Mouse (Mus musculus) stomach, embryonic 14.5 days (tissue): ENCODE measurements around the gene Ppp5c. TPM values are rescaled to one million over a fixed set of nuclear protein-coding genes. Genes with fewer than 3 reads are reported as not detected.
A peak's percentile ranks its signal among the peaks of the same experiment; 100 is the strongest.

Experiments used
- ATAC-seq: fragments of 200-750 bp; cut with Nextera tagmentation; 2 replicates; pipeline ENCODE4 v1.8.0; 2017; ENCODE audit warnings: low read depth, moderate TSS enrichment; ENCODE audit not compliant: insufficient number of reproducible peaks, insufficient read depth, low FRiP score
- H3K27ac ChIP-seq: fragments of 300-500 bp; sonication (generic); 2 replicates; pipeline ENCODE4 v1.5.1; 2014; ENCODE audit warnings: mild to moderate bottlenecking, low read length, moderate library complexity, mixed read lengths
- H3K27me3 ChIP-seq: fragments of 300-500 bp; sonication (generic); 2 replicates; pipeline ENCODE4 v1.6.1; 2014; ENCODE audit warnings: low read length, control low read depth, mixed read lengths; ENCODE audit not compliant: control insufficient read depth, insufficient read depth
- H3K36me3 ChIP-seq: fragments of 300-500 bp; sonication (generic); 2 replicates; pipeline ENCODE4 v1.6.1; 2014; ENCODE audit warnings: mild to moderate bottlenecking, control low read depth, low read length, moderate library complexity, mixed read lengths; ENCODE audit not compliant: control insufficient read depth, insufficient read depth
- H3K4me1 ChIP-seq: fragments of 300-500 bp; sonication (generic); 2 replicates; pipeline ENCODE4 v1.6.1; 2014; ENCODE audit warnings: low read length, control low read depth, mixed read lengths; ENCODE audit not compliant: control insufficient read depth, insufficient read depth
- H3K4me2 ChIP-seq: fragments of 300-500 bp; sonication (generic); replicated peaks from 2 replicates; pipeline ENCODE4 v1.6.1; 2014; ENCODE audit warnings: low read depth, low read length, control low read depth
- H3K4me3 ChIP-seq: fragments of 300-500 bp; sonication (generic); 2 replicates; pipeline ENCODE4 v1.5.1; 2014; ENCODE audit warnings: low read depth, low read length, control low read depth
- H3K9ac ChIP-seq: fragments of 300-500 bp; sonication (generic); replicated peaks from 2 replicates; pipeline ENCODE4 v1.6.1; 2014; ENCODE audit warnings: low read depth, mild to moderate bottlenecking, control low read depth, low read length, moderate library complexity, mixed read lengths
- H3K9me3 ChIP-seq: fragments of 300-500 bp; sonication (generic); 2 replicates; pipeline ENCODE4 v1.6.1; 2016; ENCODE audit warnings: low read depth, low read length, control low read depth; ENCODE audit not compliant: control insufficient read depth
- WGBS: fragments of 180-500 bp; shearing (Covaris S2); extraction: QIAGEN DNeasy Blood & Tissue Kit; methylation state at CpG from one replicate; pipeline ENCODE4 v1.1.7; 2014; 5-methylcytosine and 5-hydroxymethylcytosine counted together
- polyA plus RNA-seq: library from polyadenylated mRNA; unstranded; fragments of >200 nt; fragmentation: Nextera tagmentation; extraction: Ambion mirVana; gene quantifications from 2 replicates; pipeline ENCODE4 v1.2.1, GENCODE M21; 2014

Gene Ppp5c
- polyA plus RNA-seq, 1 experiment from 2014 or later, result 93.6 TPM

DNA sequence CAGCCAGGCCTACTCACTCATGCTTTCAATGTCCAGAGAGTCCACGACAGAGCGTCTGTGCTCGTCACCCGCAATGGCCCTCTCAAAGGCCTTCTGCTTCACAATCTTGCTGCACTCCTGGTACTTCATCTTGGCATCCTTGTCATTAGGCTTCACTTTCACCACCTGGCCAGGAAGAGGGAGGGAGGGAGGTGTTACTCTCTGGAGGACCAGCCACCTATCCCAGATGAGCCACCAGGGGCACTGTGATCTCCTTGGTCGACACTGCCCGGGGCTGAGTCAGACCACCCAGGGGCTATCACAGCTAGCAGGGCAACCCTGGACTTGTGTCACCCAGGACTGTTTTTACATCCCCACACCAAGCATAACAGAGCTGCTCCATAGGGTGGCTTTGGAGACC is 12.3 kb downstream of the Ppp5c start:
- no peak overlapping the region for H3K9ac ChIP-seq

DNA sequence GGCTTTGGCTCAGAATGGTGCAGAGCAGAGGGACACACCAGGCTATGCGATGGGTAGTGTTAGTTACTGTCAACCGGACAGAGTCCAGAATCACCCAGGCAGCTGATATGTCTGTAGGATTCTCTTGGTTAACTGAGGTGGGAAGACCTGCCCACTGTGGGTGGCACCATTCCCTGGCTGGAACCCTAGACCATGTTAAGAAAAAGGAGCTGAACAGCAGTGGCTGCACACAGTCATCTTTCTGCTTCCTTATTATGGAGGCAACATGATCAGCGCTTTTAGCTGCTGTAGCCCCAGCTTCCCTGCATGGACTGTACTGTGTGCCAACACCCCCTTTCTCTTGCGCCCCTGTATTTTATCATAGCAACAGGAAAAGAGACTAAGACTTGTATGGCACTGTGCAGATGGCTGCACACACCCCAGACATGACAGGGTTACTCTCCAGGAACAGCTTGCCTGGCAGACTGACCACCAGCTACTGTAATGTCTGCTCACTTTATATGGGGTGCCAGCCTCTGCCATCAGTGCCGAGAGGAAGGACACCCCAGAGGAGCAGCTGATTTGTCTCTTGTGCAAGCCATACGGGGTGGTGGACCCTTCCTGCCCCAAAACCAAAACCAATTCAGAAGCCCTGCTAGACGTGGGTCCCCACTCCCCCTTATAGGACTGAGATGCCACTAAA is 15.7 kb downstream of the Ppp5c start:
- Histone ChIP-seq H3K4me2 (no peak overlapping the region), H3K4me3 (no peak overlapping the region), H3K9ac (no peak overlapping the region), H3K9me3 (no peaks in the 10 kb centered on the region), H3K27ac (no peak overlapping the region), H3K4me1 (no peaks in the 10 kb centered on the region), H3K27me3 (no peaks in the 10 kb centered on the region), H3K36me3 (peaks cover 77% of the 10 kb centered on the region)
- ATAC-seq, result no peak
- WGBS, result 95% methylated on average over 7 of the region's 7 CpGs

More for the DNA sequence above, 12.3 kb downstream of the Ppp5c start:
- no peaks in the 10 kb centered on the region for H3K27me3 ChIP-seq
- H3K9me3 ChIP-seq, result no peaks in the 10 kb centered on the region
- H3K4me3 ChIP-seq, result no peak overlapping the region
- peaks cover 4% of the 10 kb centered on the region; the same call in 1 of the 2 replicates for H3K4me1 ChIP-seq
- H3K4me2 ChIP-seq, result no peak overlapping the region
- no peak overlapping the region for H3K27ac ChIP-seq
- H3K36me3 ChIP-seq, result peaks cover 58% of the 10 kb centered on the region
- WGBS, result 78% methylated on average over 6 of the region's 6 CpGs
- no peak for ATAC-seq

- H3K9me3 ChIP-seq, result no peaks in the 10 kb centered on the region
- no peak overlapping the region for H3K9ac ChIP-seq
- 93% methylated on average over 5 of the region's 5 CpGs for WGBS
- H3K27me3 ChIP-seq, result no peaks in the 10 kb centered on the region
- H3K4me3 ChIP-seq, result no peak overlapping the region
- no peak overlapping the region for H3K27ac ChIP-seq
- ATAC-seq, result no peak
- H3K4me2 ChIP-seq, result no peak overlapping the region
- H3K36me3 ChIP-seq, result peaks cover 88% of the 10 kb centered on the region
- no peaks in the 10 kb centered on the region for H3K4me1 ChIP-seq
These were observed 17.7 kb downstream of the Ppp5c start for GRCm38 (mm10) chr7:17010010-17010347.

GRCm38 (mm10) chr7:17009326-17010009 is 18.3 kb downstream of the Ppp5c start:
- no peak overlapping the region for H3K4me2 ChIP-seq
- H3K4me1 ChIP-seq, result no peaks in the 10 kb centered on the region
- no peak overlapping the region for H3K27ac ChIP-seq
- H3K27me3 ChIP-seq, result no peaks in the 10 kb centered on the region
- H3K4me3 ChIP-seq, result no peak overlapping the region
- H3K9ac ChIP-seq, result no peak overlapping the region
- peaks cover 87% of the 10 kb centered on the region for H3K36me3 ChIP-seq
- no peaks in the 10 kb centered on the region for H3K9me3 ChIP-seq
- no peak for ATAC-seq
- 88% methylated on average over 16 of the region's 16 CpGs for WGBS

DNA sequence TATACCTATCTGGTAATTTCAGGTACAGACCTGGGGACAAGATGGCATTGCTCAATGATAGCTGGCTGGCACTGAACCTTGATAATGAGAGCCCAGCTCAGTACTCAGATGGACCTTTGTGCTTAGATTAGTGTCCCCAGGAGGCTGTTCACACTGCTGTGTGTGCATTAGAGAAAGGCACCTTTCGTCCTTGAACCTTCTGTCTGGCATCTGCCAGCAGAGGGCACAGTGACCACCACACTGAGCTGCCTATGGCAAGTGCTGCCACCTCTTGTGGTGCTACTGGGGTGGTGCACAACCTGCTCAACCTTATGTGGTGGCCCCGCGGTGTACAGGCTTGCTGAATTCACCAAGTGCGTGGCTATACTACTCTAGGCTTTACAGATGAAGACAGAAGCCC is 20.4 kb downstream of the Ppp5c start:
- Histone ChIP-seq H3K27me3 (no peaks in the 10 kb centered on the region), H3K4me3 (no peak overlapping the region), H3K36me3 (peaks cover 84% of the 10 kb centered on the region), H3K27ac (no peak overlapping the region), H3K9me3 (no peaks in the 10 kb centered on the region), H3K4me1 (no peaks in the 10 kb centered on the region), H3K9ac (no peak overlapping the region), H3K4me2 (no peak overlapping the region)
- WGBS, result 81% methylated on average over 4 of the region's 4 CpGs
- ATAC-seq, result no peak

DNA sequence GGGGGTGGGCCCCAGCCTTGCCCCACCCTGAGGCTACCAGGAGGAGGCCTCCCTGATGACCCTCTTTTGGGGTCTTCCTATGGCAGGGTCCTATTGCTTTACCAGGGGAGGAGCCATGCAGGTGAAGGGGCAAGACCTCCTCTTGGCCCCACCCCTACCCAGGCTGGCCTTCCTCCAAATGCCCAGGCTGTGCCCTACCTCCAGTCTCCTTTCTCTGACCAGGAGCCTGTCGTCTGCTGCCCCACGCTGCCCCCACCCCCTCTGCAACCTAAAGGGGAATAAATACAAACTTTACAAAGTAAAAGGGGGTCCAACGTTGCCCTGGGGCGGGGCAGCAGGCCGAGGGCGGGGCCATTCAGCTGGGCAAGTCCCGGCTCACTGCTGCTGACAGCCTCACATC is 23.0 kb downstream of the Ppp5c start:
- Histone ChIP-seq H3K27me3 (no peaks in the 10 kb centered on the region), H3K9me3 (no peaks in the 10 kb centered on the region), H3K4me1 (no peaks in the 10 kb centered on the region), H3K27ac (no peak overlapping the region), H3K4me2 (no peak overlapping the region), H3K9ac (no peak overlapping the region), H3K36me3 (peaks cover 68% of the 10 kb centered on the region), H3K4me3 (no peak overlapping the region)
- 80% methylated on average over 7 of the region's 7 CpGs for WGBS
- ATAC-seq, result no peak

- Histone ChIP-seq H3K4me3 (no peak overlapping the region), H3K36me3 (peaks cover 67% of the 10 kb centered on the region), H3K4me2 (no peak overlapping the region), H3K9me3 (no peaks in the 10 kb centered on the region), H3K27me3 (no peaks in the 10 kb centered on the region), H3K4me1 (no peaks in the 10 kb centered on the region), H3K9ac (no peak overlapping the region), H3K27ac (no peak overlapping the region)
- 83% methylated on average over 7 of the region's 7 CpGs for WGBS
- ATAC-seq, result no peak
These were observed 24.3 kb downstream of the Ppp5c start for GRCm38 (mm10) chr7:17003230-17003960.

DNA sequence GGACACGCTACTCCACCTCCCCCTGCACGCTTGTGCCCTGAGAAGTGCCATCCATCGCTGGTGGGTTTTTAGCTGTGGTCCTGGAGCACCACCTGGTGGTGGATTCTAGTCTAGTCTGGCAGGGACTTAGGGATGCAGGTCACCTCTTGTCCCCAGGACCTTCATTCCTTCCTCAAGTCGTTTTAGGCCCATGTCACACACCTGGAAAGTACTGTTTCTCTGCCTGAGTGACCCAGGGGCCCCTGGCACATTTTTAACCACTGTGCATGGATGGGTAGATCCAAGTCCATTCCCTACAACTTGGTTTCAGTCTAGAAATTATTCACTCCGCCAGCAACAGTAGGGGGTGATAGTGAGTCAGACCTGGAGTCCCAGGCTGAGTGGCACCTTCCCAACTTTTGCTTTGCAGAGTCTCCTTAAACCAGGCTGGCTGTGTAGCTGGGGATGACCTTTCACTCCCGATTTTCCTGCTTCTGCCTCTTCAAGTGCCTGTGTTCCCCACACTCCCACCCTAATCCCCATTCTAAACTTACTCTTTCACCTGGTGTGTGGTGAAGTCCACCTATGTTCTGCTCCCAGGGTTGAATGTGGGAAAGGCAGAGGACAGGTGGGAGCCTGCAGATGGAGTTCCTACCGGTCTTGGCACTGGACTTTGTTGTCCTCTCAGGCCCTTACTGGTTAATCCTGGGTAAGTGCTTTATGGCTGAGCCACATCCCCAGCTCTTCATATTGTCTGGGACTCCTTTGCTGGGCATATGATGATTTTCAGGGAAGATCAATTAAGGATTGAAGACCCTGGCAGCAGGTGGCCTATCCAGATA is 25.1 kb downstream of the Ppp5c start:
- no peak overlapping the region for H3K4me2 ChIP-seq
- H3K27me3 ChIP-seq, result no peaks in the 10 kb centered on the region
- WGBS, result 9% methylated on average over 7 of the region's 7 CpGs
- no peak overlapping the region for H3K27ac ChIP-seq
- peaks cover 67% of the 10 kb centered on the region for H3K36me3 ChIP-seq
- ATAC-seq, result peak; percentile 54
- H3K9ac ChIP-seq, result no peak overlapping the region
- H3K4me3 ChIP-seq, result no peak overlapping the region
- H3K9me3 ChIP-seq, result no peaks in the 10 kb centered on the region
- peaks cover under 1% of the 10 kb centered on the region; the same call in 1 of the 2 replicates for H3K4me1 ChIP-seq
